Mouse (Mus musculus): Measurements from ENCODE around the gene Mars. TPM values are rescaled to one million over a fixed set of nuclear protein-coding genes. Genes with fewer than 3 reads are reported as not detected.
A peak's percentile ranks its signal among the peaks of the same experiment; 100 is the strongest.

Gene Mars
- total RNA-seq, 2 experiments from 2014 or later: 57.1 to 59.4 TPM

GRCm38 (mm10) chr10:127338930-127339682, 27.5 kb upstream of the Mars start:
- DNase-seq (ENCODE audit: extremely low spot score in 1 of 2, low spot score in 1 of 2): peak; percentile 65 to 83

GRCm38 (mm10) chr10:127337536-127338099, 26.0 kb upstream of the Mars start:
- DNase-seq (ENCODE audit: extremely low spot score in 1 of 2, low spot score in 1 of 2): no peak

- no peak for DNase-seq (ENCODE audit: extremely low spot score in 1 of 2, low spot score in 1 of 2)
These were observed 25.4 kb upstream of the Mars start for GRCm38 (mm10) chr10:127336952-127337351.

GRCm38 (mm10) chr10:127335271-127335670, 23.7 kb upstream of the Mars start:
- DNase-seq (ENCODE audit: extremely low spot score in 1 of 2, low spot score in 1 of 2): no peak

GRCm38 (mm10) chr10:127333152-127333551, 21.6 kb upstream of the Mars start:
- no peak for DNase-seq (ENCODE audit: extremely low spot score in 1 of 2, low spot score in 1 of 2)

- no peak for DNase-seq (ENCODE audit: extremely low spot score in 1 of 2, low spot score in 1 of 2)
These were observed 20.8 kb upstream of the Mars start for GRCm38 (mm10) chr10:127332211-127332874.

- no peak for DNase-seq (ENCODE audit: extremely low spot score in 1 of 2, low spot score in 1 of 2)
These were observed 18.6 kb upstream of the Mars start for GRCm38 (mm10) chr10:127330212-127330611.

GRCm38 (mm10) chr10:127327461-127328145, 16.0 kb upstream of the Mars start:
- no peak for DNase-seq (ENCODE audit: extremely low spot score in 1 of 2, low spot score in 1 of 2)

- DNase-seq (ENCODE audit: extremely low spot score in 1 of 2, low spot score in 1 of 2): no peak
These were observed 15.2 kb upstream of the Mars start for GRCm38 (mm10) chr10:127326828-127327227.

GRCm38 (mm10) chr10:127326017-127326801, 14.6 kb upstream of the Mars start:
- DNase-seq (ENCODE audit: extremely low spot score in 1 of 2, low spot score in 1 of 2): no peak

GRCm38 (mm10) chr10:127325454-127326016, 13.9 kb upstream of the Mars start:
- DNase-seq (ENCODE audit: extremely low spot score in 1 of 2, low spot score in 1 of 2): no peak

- no peak for DNase-seq (ENCODE audit: extremely low spot score in 1 of 2, low spot score in 1 of 2)
These were observed 12.9 kb upstream of the Mars start for GRCm38 (mm10) chr10:127324495-127324894.

- no peak for DNase-seq (ENCODE audit: extremely low spot score in 1 of 2, low spot score in 1 of 2)
These were observed 11.7 kb upstream of the Mars start for GRCm38 (mm10) chr10:127323131-127323855.

GRCm38 (mm10) chr10:127322669-127323068, 11.1 kb upstream of the Mars start:
- DNase-seq (ENCODE audit: extremely low spot score in 1 of 2, low spot score in 1 of 2): no peak

- no peak for DNase-seq (ENCODE audit: extremely low spot score in 1 of 2, low spot score in 1 of 2)
These were observed 10.6 kb upstream of the Mars start for GRCm38 (mm10) chr10:127322178-127322577.

- DNase-seq (ENCODE audit: extremely low spot score in 1 of 2, low spot score in 1 of 2): no peak
These were observed 10.0 kb upstream of the Mars start, which contains the start of gene Arhgap9 for GRCm38 (mm10) chr10:127321621-127322020. Gene Arhgap9 (plus strand): TSS chr10:127321964.

GRCm38 (mm10) chr10:127319969-127320368, 8.4 kb upstream of the Mars start:
- DNase-seq (ENCODE audit: extremely low spot score in 1 of 2, low spot score in 1 of 2): no peak

GRCm38 (mm10) chr10:127318009-127318408, 6.4 kb upstream of the Mars start:
- no peak for DNase-seq (ENCODE audit: extremely low spot score in 1 of 2, low spot score in 1 of 2)

GRCm38 (mm10) chr10:127317277-127317676, 5.7 kb upstream of the Mars start:
- DNase-seq (ENCODE audit: extremely low spot score in 1 of 2, low spot score in 1 of 2): no peak
